ENCODE assay signal across 21 mouse cellular contexts in genomic region chr12:108354284-108354683, GRCm38 (mm10). TPM values are rescaled to one million over a fixed set of nuclear protein-coding genes. Genes with fewer than 3 reads are reported as not detected.
DNase-seq lines count a peak whose midpoint lies in the region; ATAC-seq lines count a peak whose summit lies in the region.
"Had no signal": no experiment of that assay in that cellular context is flagged by ENCODE, and none has a peak within 500 bp of the region (broad histone marks: within the 10 kb centered on the region; RNA-seq: fewer than 3 reads in every experiment).

No protein-coding gene starts in this region.

- H3K27me3 ChIP-seq in kidney, embryonic 15.5 days, result peaks cover 48% of the 10 kb centered on the region
- H3K27me3 ChIP-seq in kidney, embryonic 14.5 days (ENCODE audit: control insufficient read depth, insufficient read depth, low read length), result peaks cover 28% of the 10 kb centered on the region
- H3K27me3 ChIP-seq in heart, embryonic 11.5 days (ENCODE audit: control insufficient read depth, insufficient read depth, low read length), result peaks cover 41% of the 10 kb centered on the region

- peak; percentile 96 for DNase-seq in brain, adult 2 months (ENCODE audit: low read depth, low spot score)
- DNase-seq in cerebellum, adult 11 months, result peak; percentile 91
- DNase-seq in cerebellum, adult 9-11 months, result peak; percentile 97
- no peak for DNase-seq in spleen, adult 18-20 months
- DNase-seq in lung, postnatal 36 days, result no peak
- DNase-seq: adrenal gland, postnatal 10 days; embryo, embryonic 11 days; gastrocnemius, postnatal 36 days; heart, adult 2 months; heart, postnatal 4 days; kidney, adult 18-20 months; kidney, postnatal 36 days; thymus, postnatal 25 days had no signal

- H3K4me3 ChIP-seq in kidney, embryonic 15.5 days (replicated peaks), result no peak overlapping the region
- H3K4me3 ChIP-seq in kidney, embryonic 14.5 days (ENCODE audit: low read length), result no peak overlapping the region
- no peak overlapping the region for H3K4me3 ChIP-seq in heart, embryonic 11.5 days (ENCODE audit: low read depth, low read length)
- H3K4me3 ChIP-seq: heart, adult 2 months; heart, embryonic 15.5 days; stomach, embryonic 15.5 days had no signal

- no peak overlapping the region for H3K27ac ChIP-seq in kidney, embryonic 15.5 days
- H3K27ac ChIP-seq in kidney, embryonic 14.5 days (ENCODE audit: low read depth, low read length), result no peak overlapping the region
- H3K27ac ChIP-seq in heart, embryonic 11.5 days (ENCODE audit: low read depth, low read length), result no peak overlapping the region
- H3K27ac ChIP-seq: heart, adult 2 months; heart, embryonic 15.5 days; macrophage; stomach, embryonic 15.5 days had no signal

- no peak overlapping the region for H3K9ac ChIP-seq in kidney, embryonic 15.5 days
- no peak overlapping the region for H3K9ac ChIP-seq in kidney, embryonic 14.5 days (ENCODE audit: low read depth, low read length)
- H3K9ac ChIP-seq in heart, embryonic 11.5 days (ENCODE audit: low read depth, low read length), result no peak overlapping the region
- H3K9ac ChIP-seq: heart, embryonic 15.5 days; stomach, embryonic 15.5 days had no signal

- peaks cover 10% of the 10 kb centered on the region for H3K4me1 ChIP-seq in kidney, embryonic 15.5 days
- peaks cover 7% of the 10 kb centered on the region for H3K4me1 ChIP-seq in kidney, embryonic 14.5 days (ENCODE audit: control insufficient read depth, insufficient read depth, low read length)
- H3K4me1 ChIP-seq in heart, embryonic 11.5 days (ENCODE audit: control insufficient read depth, insufficient read depth, low read length), result no peaks in the 10 kb centered on the region; the same call in 1 of the 2 replicates

- H3K4me2 ChIP-seq in kidney, embryonic 15.5 days, result no peak overlapping the region
- H3K4me2 ChIP-seq in kidney, embryonic 14.5 days (replicated peaks; ENCODE audit: low read depth, low read length), result no peak overlapping the region
- no peak overlapping the region for H3K4me2 ChIP-seq in heart, embryonic 11.5 days
- H3K4me2 ChIP-seq: heart, embryonic 15.5 days; stomach, embryonic 15.5 days had no signal

- ATAC-seq in kidney, embryonic 15.5 days (replicated peaks; ENCODE audit: low FRiP score), result peak; percentile 26; the same call in 1 of the 2 replicates
- ATAC-seq in kidney, embryonic 14.5 days (ENCODE audit: low FRiP score, low TSS enrichment), result no peak
- no peak for ATAC-seq in heart, embryonic 11.5 days (replicated peaks; ENCODE audit: insufficient number of reproducible peaks, low FRiP score, low TSS enrichment)
- ATAC-seq: activated CD4-positive, CD25-positive, alpha-beta regulatory T cell, adult 4 months; midbrain, embryonic 16.5 days had no signal

- H3K9me3 ChIP-seq in kidney, embryonic 15.5 days (replicated peaks), result no peaks in the 10 kb centered on the region; the same call in 1 of the 2 replicates
- H3K9me3 ChIP-seq in kidney, embryonic 14.5 days (ENCODE audit: control insufficient read depth, low read length), result peaks cover 4% of the 10 kb centered on the region; the same call in 1 of the 2 replicates
- peaks cover 5% of the 10 kb centered on the region; the same call in 1 of the 2 replicates for H3K9me3 ChIP-seq in heart, embryonic 11.5 days (replicated peaks; ENCODE audit: control insufficient read depth, low read length)
- H3K9me3 ChIP-seq: heart, embryonic 15.5 days; stomach, embryonic 15.5 days had no signal

- H3K36me3 ChIP-seq in kidney, embryonic 15.5 days, result no peaks in the 10 kb centered on the region
- H3K36me3 ChIP-seq in kidney, embryonic 14.5 days (ENCODE audit: control insufficient read depth, insufficient read depth, low read length), result no peaks in the 10 kb centered on the region
- H3K36me3 ChIP-seq in heart, embryonic 11.5 days (ENCODE audit: control insufficient read depth, insufficient read depth, low read length), result no peaks in the 10 kb centered on the region
- H3K36me3 ChIP-seq: heart, embryonic 15.5 days; stomach, embryonic 15.5 days had no signal

- 72% methylated on average over 2 of the region's 2 CpGs for WGBS in kidney, embryonic 15.5 days
- WGBS in kidney, embryonic 14.5 days, result 58% methylated on average over 2 of the region's 2 CpGs
- WGBS in heart, embryonic 11.5 days (ENCODE audit: insufficient replicate concordance), result 53% methylated on average over 2 of the region's 2 CpGs

RNA-seq across cellular contexts. Expression of gene Eml1, which starts 16.5 kb away (rescaled TPM):
- 60.9 and 77.5 TPM in 2 replicates for polyA plus RNA-seq in kidney, embryonic 15.5 days (2015; fragmentation: Nextera tagmentation; extraction: Ambion mirVana)
- polyA plus RNA-seq in kidney, embryonic 14.5 days (2014; fragmentation: Nextera tagmentation; extraction: Ambion mirVana), result 31.3 and 56.5 TPM in 2 replicates
- polyA plus RNA-seq in heart, embryonic 11.5 days (2014; fragmentation: Nextera tagmentation; extraction: Ambion mirVana), result 48.3 and 48.7 TPM in 2 replicates
- polyA plus RNA-seq: macrophage had no signal

RNA-seq across cellular contexts. Expression of gene Cyp46a1, which starts 20.1 kb away (rescaled TPM):
- polyA plus RNA-seq in kidney, embryonic 15.5 days (2015; fragmentation: Nextera tagmentation; extraction: Ambion mirVana), result 10.0 and 10.9 TPM in 2 replicates
- 4.7 and 5.8 TPM in 2 replicates for polyA plus RNA-seq in kidney, embryonic 14.5 days (2014; fragmentation: Nextera tagmentation; extraction: Ambion mirVana)
- polyA plus RNA-seq in heart, embryonic 11.5 days (2014; fragmentation: Nextera tagmentation; extraction: Ambion mirVana), result 4.3 and 5.5 TPM in 2 replicates
- polyA plus RNA-seq: activated CD4-positive, CD25-positive, alpha-beta regulatory T cell, adult 4 months; macrophage had no signal

RNA-seq across cellular contexts. Expression of gene Hhipl1, which starts 48.2 kb away (rescaled TPM):
- polyA plus RNA-seq in kidney, embryonic 15.5 days (2015; fragmentation: Nextera tagmentation; extraction: Ambion mirVana), result 0.55 and 1.00 TPM in 2 replicates
- 0.27 and 0.61 TPM in 2 replicates for polyA plus RNA-seq in kidney, embryonic 14.5 days (2014; fragmentation: Nextera tagmentation; extraction: Ambion mirVana)
- 0.28 and 0.29 TPM in 2 replicates for polyA plus RNA-seq in heart, embryonic 11.5 days (2014; fragmentation: Nextera tagmentation; extraction: Ambion mirVana)
- polyA plus RNA-seq: macrophage had no signal

Comparison
In these comparisons a context has a peak if more than half of its experiments do, and no peak if none do; other contexts are left out.
1. DNase-seq: peak in brain, adult 2 months (single experiment), cerebellum, adult 11 months (single experiment) and cerebellum, adult 9-11 months (single experiment); none in spleen, adult 18-20 months (0 of 2) and lung, postnatal 36 days (single experiment).